Mouse (Mus musculus) embryonic facial prominence, embryonic 14.5 days (tissue): ENCODE measurements at regions not wholly inside any gene's neighbourhood (a gene's known extent, or its start where the extent isn't known, plus 50 kb on each side); places are given as distances from the start of the nearest gene placed in this dataset.

ENCODE experiments used
- ATAC-seq: fragments of 200-750 bp; cut with Nextera tagmentation; 2 replicates; pipeline ENCODE4 v1.8.0; 2017; ENCODE audit warnings: low read depth, moderate number of reproducible peaks, moderate TSS enrichment
- DNase-seq: peaks from one replicate; pipeline ENCODE4 v3.0.0-alpha.2; 2015; ENCODE audit warnings: low spot score
- H3K27ac ChIP-seq: fragments of 300-500 bp; sonication (generic); replicated peaks from 2 replicates; pipeline ENCODE4 v1.5.1; 2014; ENCODE audit warnings: low read depth, mild to moderate bottlenecking, low read length, moderate library complexity
- H3K27me3 ChIP-seq: fragments of 300-500 bp; sonication (generic); replicated peaks from 2 replicates; pipeline ENCODE4 v1.6.1; 2014; ENCODE audit warnings: low read length; ENCODE audit not compliant: control insufficient read depth, insufficient read depth
- H3K36me3 ChIP-seq: fragments of 300-500 bp; sonication (generic); 2 replicates; pipeline ENCODE4 v1.6.1; 2014; ENCODE audit warnings: low read length, mixed read lengths; ENCODE audit not compliant: control insufficient read depth, insufficient read depth
- H3K4me1 ChIP-seq: fragments of 300-500 bp; sonication (generic); 2 replicates; pipeline ENCODE4 v1.6.1; 2014; ENCODE audit warnings: antibody characterized with exemption, low read length; ENCODE audit not compliant: control insufficient read depth, insufficient read depth
- H3K4me2 ChIP-seq: fragments of 300-500 bp; sonication (generic); 2 replicates; pipeline ENCODE4 v1.6.1; 2014; ENCODE audit warnings: low read depth, mild to moderate bottlenecking, low read length, moderate library complexity, mixed read lengths
- H3K4me3 ChIP-seq: fragments of 300-500 bp; sonication (generic); 2 replicates; pipeline ENCODE4 v1.5.1; 2014; ENCODE audit warnings: low read depth, mild to moderate bottlenecking, low read length
- H3K9ac ChIP-seq: fragments of 300-500 bp; sonication (generic); 2 replicates; pipeline ENCODE4 v1.6.1; 2014; ENCODE audit warnings: low read depth, mild to moderate bottlenecking, low read length, moderate library complexity, mixed read lengths
- H3K9me3 ChIP-seq: fragments of 300-500 bp; sonication (generic); 2 replicates; pipeline ENCODE4 v1.6.1; 2016; ENCODE audit warnings: low read length; ENCODE audit not compliant: control insufficient read depth
- WGBS: fragments of 180-500 bp; shearing (Covaris S2); extraction: QIAGEN DNeasy Blood & Tissue Kit; methylation state at CpG from one replicate; pipeline ENCODE4 v1.1.7; 2014; 5-methylcytosine and 5-hydroxymethylcytosine counted together

DNA sequence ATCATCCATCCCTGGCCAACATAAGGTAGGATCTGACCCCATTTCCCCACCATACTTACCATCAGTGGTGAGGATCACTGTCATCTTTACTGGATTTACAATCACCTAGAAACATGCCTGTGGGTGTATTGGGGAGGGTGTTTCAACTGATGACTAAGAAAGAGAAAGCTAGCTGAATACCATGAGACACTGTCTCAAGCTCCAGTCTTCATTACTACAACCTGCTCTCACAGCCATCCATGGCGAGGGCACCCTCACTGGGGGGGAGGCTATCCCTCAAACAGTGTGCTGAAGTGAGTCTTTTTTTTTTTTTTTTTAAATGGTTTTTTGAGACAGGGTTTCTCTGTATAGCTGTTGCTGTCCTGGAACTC, 154.9 kb downstream of the Qrsl1 start:
- no peak overlapping the region for H3K27ac ChIP-seq
- H3K4me3 ChIP-seq, result no peak overlapping the region
- DNase-seq (no peak), ATAC-seq (no peak)
- no peak overlapping the region for H3K4me2 ChIP-seq
- H3K36me3 ChIP-seq, result no peaks in the 10 kb centered on the region
- peaks cover 8% of the 10 kb centered on the region; the same call in 1 of the 2 replicates for H3K4me1 ChIP-seq
- no peaks in the 10 kb centered on the region for H3K27me3 ChIP-seq
- H3K9ac ChIP-seq, result no peak overlapping the region
- H3K9me3 ChIP-seq, result no peaks in the 10 kb centered on the region
- WGBS, result 88% methylated on average over 1 of the region's 1 CpGs

DNA sequence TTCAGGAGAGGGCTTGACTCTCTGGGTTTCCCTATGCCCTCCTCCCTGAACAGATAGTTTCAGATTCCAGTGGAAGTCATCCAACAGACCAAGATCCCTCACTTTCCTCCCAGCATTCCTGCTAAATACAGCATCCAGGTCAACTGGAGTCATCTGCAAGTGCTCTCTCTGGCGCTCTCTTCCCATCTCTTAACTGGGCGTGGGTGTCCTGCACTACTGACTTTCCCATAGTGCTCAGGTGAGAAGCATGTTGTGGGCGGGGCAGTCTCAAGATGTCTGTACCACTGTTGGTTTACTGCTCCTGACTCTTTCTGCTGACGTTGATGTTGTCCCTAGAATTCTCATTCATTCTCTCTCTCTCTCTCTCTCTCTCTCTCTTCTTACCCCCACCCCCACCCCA, 154.0 kb downstream of the Qrsl1 start:
- Histone ChIP-seq H3K4me1 (peaks cover 3% of the 10 kb centered on the region; the same call in 1 of the 2 replicates), H3K36me3 (no peaks in the 10 kb centered on the region), H3K9ac (no peak overlapping the region), H3K4me3 (no peak overlapping the region), H3K9me3 (no peaks in the 10 kb centered on the region), H3K27me3 (no peaks in the 10 kb centered on the region), H3K27ac (no peak overlapping the region), H3K4me2 (no peak overlapping the region)
- 90% methylated on average over 4 of the region's 4 CpGs for WGBS
- ATAC-seq (no peak), DNase-seq (no peak)

DNA sequence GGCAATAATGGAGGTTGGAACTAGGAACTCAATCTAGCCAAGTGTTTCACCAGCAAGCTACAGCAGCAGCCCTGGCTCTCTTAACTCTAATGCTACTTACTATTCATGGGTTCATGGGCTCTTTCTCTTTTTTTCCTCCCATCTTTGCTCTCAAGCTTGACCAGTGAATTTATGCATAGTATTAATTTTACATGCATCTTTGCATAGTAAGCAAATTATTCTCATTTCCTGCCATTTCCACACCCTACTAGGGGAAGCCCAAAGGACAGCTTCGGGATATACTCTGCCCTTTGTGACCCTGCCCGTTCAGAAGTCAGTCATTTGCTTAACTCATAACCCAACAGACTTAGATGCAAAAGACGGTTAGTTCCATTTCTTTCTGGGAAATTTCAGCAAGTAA, 153.2 kb downstream of the Qrsl1 start:
- H3K27me3 ChIP-seq, result no peaks in the 10 kb centered on the region
- 73% methylated on average over 3 of the region's 3 CpGs for WGBS
- no peaks in the 10 kb centered on the region for H3K4me1 ChIP-seq
- no peaks in the 10 kb centered on the region for H3K9me3 ChIP-seq
- no peaks in the 10 kb centered on the region for H3K36me3 ChIP-seq
- ATAC-seq, result no peak
- no peak overlapping the region for H3K4me2 ChIP-seq
- no peak overlapping the region for H3K4me3 ChIP-seq
- DNase-seq, result no peak
- no peak overlapping the region for H3K9ac ChIP-seq
- H3K27ac ChIP-seq, result no peak overlapping the region

DNA sequence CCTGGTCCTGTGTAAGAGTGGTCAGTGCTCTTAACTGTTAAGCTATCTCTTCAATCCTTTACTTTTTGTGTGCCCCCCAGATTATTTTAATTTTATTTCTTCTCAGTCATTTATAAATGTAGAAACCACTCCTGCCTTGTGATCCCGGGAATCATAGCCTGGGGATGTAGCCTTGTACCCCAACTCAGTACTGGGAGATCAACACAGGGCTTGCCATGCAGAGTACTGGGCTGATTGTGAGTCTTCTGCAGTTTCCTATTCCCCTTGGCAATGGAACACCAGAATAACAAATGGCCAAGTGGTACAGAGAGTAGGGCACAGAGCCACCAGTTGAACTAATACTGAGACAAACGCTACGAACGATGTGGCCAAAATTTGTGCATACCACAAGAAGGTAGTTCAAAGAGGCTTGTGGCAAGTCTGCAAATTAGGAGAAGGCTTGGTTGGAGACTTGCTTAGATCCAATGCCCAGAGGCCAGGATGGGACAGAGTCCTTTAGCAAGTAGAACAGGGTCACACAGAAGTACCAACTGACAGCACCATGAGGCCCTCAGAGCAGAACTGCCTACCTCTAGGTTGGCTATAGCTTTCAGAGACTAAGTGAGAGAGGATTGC, 151.9 kb downstream of the Qrsl1 start:
- Histone ChIP-seq H3K4me1 (no peaks in the 10 kb centered on the region), H3K4me2 (no peak overlapping the region), H3K9me3 (no peaks in the 10 kb centered on the region), H3K27ac (no peak overlapping the region), H3K4me3 (no peak overlapping the region), H3K36me3 (no peaks in the 10 kb centered on the region), H3K27me3 (no peaks in the 10 kb centered on the region), H3K9ac (no peak overlapping the region)
- ATAC-seq (no peak), DNase-seq (no peak)
- WGBS, result 93% methylated on average over 4 of the region's 4 CpGs

DNA sequence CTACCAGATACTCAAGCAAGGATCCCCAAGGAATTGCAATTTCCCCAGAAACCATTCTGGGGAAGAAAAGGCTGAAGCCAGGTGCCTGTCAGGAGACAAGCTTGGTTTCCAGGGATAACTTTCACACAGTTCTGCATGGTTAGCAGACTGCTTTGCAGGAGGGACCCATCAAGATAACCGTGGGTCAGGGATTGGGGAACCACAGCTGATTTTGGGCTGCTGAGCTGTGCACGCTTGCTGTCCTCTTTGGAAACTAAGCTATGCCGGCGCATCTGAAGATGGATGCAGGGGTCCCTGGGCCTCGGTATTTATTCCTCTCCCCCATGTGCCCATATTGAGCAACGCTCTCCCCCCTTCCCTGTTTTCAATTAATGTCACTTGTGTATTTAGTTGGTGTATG, 151.1 kb downstream of the Qrsl1 start:
- no peak overlapping the region for H3K4me3 ChIP-seq
- no peak overlapping the region for H3K27ac ChIP-seq
- 66% methylated on average over 6 of the region's 6 CpGs for WGBS
- H3K27me3 ChIP-seq, result no peaks in the 10 kb centered on the region
- no peaks in the 10 kb centered on the region for H3K36me3 ChIP-seq
- H3K9me3 ChIP-seq, result no peaks in the 10 kb centered on the region
- H3K9ac ChIP-seq, result no peak overlapping the region
- no peak for ATAC-seq
- no peak for DNase-seq
- H3K4me2 ChIP-seq, result no peak overlapping the region
- no peaks in the 10 kb centered on the region for H3K4me1 ChIP-seq

DNA sequence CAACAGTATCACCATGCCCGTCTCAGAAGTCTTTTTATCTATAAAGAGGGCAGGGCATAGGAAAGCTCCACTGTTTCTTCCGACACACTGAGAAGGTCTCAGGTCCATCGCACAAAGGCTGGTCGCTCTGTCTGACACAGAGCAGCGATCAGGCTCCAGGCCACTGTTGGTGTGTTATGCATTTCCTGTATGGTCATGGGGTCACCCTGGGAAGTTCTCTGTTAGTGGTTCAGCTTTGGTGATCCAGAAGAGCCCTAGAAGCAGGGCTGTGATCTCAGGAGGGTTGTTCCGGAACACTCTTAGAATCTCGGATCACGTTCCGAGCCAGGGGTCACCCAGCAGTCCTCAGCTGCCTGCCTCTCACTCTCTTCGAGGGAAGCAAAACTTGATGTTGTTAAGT, 150.7 kb downstream of the Qrsl1 start:
- no peak overlapping the region for H3K4me3 ChIP-seq
- H3K4me2 ChIP-seq, result no peak overlapping the region
- H3K36me3 ChIP-seq, result no peaks in the 10 kb centered on the region
- H3K9ac ChIP-seq, result no peak overlapping the region
- H3K27me3 ChIP-seq, result no peaks in the 10 kb centered on the region
- no peaks in the 10 kb centered on the region for H3K4me1 ChIP-seq
- WGBS, result 57% methylated on average over 10 of the region's 10 CpGs
- ATAC-seq (no peak), DNase-seq (no peak)
- no peak overlapping the region for H3K27ac ChIP-seq
- H3K9me3 ChIP-seq, result no peaks in the 10 kb centered on the region

DNA sequence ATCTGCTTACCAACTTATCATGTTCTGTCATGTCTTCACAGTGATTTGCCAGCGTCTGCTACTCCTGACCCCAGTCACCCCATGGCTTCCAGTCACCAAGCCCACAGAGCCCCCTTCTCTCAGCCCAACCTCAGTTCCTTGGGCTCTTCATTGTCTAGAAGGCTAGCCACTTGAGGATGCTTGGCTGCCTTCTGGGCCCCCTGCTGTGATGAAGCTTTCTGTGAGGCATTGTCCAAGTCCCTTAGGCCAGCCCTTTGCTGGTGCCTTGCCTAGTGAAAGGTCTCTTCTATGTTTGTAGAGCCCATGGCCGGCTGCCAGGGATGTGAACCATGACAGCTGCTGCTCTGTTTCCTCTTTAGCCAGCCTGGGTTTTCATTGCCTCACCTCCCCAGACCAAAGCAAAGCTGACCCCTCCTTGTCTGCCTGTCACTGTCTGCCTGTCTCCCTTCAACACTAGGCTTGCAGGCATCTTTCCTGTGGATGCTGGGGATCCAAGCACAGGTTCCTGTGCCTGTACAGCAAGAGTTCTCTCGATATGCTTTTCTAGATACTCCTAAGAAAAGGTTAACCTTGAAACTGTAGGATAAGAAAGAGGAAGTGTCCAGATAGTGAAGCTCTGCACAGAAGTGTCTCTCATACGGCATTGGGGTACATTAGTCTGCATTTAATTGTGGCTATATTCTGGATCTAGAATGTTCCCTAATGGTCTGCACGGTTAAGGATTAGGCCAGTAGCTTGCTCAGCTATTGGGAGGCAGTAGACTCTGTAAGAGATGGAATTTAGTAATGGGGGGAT, 149.5 kb downstream of the Qrsl1 start:
- Histone ChIP-seq H3K4me1 (no peaks in the 10 kb centered on the region), H3K4me3 (no peak overlapping the region), H3K27ac (no peak overlapping the region), H3K9ac (no peak overlapping the region), H3K4me2 (no peak overlapping the region), H3K9me3 (no peaks in the 10 kb centered on the region), H3K27me3 (no peaks in the 10 kb centered on the region), H3K36me3 (no peaks in the 10 kb centered on the region)
- 57% methylated on average over 5 of the region's 5 CpGs for WGBS
- ATAC-seq (no peak), DNase-seq (peak; percentile 81)

DNA sequence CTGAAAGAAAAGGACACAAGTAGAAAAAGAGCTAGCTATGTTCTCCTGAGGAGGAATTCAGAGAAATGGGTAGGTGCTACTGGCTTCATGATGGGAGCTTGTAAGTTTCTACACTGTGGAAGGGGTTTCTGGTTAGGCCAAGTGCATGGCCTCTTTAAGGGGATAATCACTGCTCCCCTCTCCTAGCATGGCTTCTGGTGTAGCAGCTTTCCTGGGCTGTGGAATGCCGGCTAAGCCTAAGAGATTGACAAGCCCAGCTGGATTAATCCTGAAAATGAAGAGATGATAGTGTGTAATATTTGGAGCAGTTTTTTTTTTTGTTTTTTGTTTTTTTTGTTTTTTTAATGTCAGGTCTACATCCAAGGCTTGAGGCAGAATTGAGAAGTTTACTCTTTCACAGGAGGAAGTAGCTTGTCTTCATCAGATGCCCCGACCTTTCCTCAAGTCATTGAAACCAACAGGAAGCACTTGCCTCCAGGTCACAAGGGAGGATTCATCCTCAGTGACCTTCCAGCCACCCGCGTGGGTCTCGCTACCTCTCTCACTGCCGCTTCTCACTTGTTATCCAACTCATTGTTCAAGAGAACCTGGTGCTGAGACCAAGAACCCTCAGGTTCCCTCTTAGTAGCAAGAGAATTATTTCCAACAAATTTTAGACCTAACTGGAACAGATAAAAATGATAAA, 144.5 kb downstream of the Qrsl1 start:
- 49% methylated on average over 6 of the region's 6 CpGs for WGBS
- Histone ChIP-seq H3K27me3 (no peaks in the 10 kb centered on the region), H3K9ac (no peak overlapping the region), H3K4me1 (no peaks in the 10 kb centered on the region; the same call in 1 of the 2 replicates), H3K4me3 (no peak overlapping the region), H3K27ac (no peak overlapping the region), H3K9me3 (no peaks in the 10 kb centered on the region), H3K36me3 (no peaks in the 10 kb centered on the region), H3K4me2 (no peak overlapping the region)
- no peak for ATAC-seq
- DNase-seq, result peak; percentile 64
